Mouse (Mus musculus) Muller cell, postnatal 12 days (primary cell): ENCODE data around the gene Alox5.

Experiments used
- DNase-seq: peaks from one replicate; pipeline ENCODE4 v3.0.0-alpha.2; 2015; ENCODE audit errors: inconsistent ontology term

Gene Alox5

DNA sequence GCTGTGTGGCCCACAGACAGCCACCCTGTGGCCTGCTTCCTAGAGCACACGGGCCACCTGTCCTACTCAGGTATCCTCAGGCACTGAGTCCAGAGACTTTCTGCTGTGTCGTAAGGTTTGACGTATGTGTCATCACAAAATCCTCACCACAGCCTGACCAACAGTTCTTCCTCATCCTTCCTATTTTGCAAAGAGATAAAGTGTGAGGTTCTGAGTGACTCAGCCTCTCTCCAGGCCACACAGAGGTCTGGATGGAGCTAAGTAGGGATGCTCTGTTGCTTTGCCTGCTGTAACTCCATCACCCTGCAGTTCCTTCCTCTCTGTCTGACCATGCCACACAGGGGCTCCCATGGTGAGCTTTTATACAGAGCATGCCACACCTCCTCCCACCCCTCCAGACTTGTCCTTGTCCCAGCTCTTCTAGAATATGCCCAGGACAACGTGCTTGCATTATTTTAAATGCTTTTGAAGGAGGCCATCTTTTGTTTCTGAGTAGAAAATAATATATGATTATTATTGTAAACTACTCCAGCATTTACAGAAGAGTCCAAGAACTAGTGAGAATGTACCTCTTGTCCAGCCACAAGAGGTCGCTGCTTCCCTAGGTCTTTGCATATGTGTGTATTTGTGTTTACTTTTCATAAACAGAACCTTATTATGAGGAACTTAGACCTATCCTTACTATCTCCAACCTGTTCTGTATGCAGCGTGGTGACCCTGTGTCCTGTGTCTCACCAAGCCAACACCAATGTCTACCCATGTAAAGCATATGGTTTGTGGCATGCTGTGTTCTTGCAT is 43.3 kb downstream of the Alox5 start:
- DNase-seq, result no peak

DNA sequence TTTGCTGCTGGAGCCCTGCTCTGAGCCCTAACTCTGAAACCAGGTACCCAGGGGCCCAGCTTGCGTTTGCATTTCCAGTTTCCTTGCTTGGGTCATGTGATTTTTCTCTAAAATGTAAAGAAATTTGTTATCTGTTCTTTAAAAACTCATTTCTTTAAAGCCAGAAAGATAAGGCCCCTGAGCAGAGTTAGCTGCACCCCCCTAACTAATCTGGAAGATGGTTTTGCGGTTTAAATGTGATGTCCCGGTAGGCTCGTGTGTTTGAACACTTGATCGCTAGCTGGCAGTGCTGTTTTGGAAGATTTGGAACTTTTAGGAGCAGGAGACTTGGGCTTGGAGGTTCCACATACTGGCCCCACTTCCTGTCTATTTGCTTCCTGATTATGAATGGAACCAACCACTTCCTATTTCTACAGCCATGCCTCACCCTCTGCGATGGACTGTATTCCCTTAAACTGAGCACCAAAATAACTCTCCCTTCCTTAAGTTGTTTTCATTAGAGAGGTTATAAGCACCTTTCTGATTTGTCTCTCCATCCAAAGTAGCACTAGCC is 44.9 kb downstream of the Alox5 start:
- DNase-seq, result no peak

DNA sequence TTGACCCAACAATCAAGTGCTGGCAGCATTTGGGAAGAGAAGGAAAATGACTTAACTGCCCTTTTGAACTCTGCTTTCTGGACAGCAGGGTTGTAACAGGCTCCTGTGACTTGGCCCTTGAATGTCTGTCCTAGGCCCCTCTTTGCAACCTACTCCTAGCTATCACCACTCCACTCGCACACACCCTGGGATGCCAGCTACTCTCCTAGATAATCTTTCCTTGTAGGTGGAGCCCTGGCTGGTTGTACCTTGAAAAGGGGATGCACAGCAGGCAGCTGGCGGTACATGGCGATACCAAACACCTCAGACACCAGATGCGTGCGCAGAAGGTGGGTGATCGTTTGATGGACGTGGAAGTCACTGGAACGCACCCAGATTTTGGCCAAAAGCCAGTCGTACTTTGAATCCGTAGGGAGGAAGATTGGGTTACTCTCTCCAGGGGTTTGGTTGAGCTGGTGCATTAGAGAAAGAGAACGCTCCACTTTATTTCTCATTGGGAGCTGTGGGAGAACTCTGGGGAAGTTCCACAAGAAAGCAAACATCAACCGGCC is 45.8 kb downstream of the Alox5 start:
- no peak for DNase-seq

DNA sequence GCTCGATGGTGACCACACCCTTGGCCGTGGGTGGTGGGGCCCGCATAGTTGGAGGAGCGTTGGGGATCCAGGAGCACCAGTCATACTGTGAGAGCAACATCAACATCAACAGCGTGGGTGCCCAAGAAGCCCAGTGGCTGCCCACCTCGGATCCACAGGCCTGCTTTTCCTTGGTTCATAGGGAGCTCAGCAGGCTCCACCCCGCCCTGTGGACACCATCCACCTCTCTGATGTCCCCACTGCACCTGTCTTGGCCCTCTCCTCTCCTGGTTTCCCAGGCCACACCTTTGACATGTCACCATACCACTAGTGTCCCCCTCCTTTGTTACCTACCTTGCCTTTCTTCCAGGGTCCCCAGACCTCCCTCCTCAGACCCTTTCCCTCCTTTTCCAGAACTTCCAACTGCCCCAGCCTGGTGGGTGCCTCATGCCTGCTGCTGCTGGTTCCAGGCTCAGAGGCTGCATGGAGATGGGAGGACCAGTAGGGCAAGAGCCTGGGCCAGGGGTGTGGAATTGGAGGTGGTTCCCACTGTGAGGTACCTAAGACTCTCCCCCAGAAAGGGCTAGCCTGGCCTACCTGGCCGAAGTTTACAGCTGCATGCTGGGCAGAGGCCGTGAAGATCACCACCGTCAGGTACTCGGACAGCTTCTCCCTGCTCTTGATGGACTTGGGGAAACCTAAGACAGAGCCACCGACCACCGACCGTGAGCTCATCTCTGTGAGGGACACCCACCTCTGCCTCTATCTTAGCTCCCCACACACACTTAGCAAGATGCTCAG is 48.2 kb downstream of the Alox5 start:
- DNase-seq, result no peak

DNA sequence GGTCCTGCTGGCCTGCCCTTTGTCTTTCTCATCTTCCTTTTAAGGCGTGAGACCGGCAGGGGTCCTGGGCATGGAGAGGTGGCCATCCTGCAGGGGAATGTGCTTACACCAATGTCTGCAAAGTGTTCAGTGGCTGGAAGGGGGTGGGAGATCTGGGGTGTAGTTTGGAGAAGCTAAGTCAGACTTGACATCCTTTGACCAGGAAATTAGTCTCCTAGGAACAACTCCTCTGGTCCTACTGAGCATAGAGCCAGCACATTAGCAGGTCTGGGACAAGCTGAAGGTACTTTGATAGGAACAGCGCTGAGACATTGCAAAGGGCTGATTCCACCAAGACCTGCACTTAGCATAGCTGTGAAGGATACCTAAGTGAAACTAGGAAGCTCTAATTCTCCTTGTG is 49.3 kb downstream of the Alox5 start:
- no peak for DNase-seq

DNA sequence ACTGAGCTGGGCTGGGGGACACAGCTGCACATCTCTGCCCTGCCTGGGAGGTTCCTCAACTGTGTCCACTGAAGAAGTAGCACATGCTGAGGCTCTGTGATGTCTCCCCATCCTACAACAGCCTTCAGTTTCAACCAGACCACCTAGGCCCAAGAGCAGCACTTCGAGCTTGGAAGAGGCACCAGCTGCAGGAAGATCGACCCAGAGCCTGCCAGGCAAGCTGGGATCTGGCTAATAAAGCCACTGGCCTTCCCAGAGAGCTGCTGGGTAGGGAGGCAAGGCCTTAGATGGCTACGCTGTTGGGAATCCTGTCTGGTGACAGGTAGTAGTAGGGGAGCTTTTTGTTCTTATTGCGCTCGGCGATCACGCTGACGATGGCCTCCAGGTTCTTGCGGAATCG is 50.5 kb downstream of the Alox5 start:
- no peak for DNase-seq

DNA sequence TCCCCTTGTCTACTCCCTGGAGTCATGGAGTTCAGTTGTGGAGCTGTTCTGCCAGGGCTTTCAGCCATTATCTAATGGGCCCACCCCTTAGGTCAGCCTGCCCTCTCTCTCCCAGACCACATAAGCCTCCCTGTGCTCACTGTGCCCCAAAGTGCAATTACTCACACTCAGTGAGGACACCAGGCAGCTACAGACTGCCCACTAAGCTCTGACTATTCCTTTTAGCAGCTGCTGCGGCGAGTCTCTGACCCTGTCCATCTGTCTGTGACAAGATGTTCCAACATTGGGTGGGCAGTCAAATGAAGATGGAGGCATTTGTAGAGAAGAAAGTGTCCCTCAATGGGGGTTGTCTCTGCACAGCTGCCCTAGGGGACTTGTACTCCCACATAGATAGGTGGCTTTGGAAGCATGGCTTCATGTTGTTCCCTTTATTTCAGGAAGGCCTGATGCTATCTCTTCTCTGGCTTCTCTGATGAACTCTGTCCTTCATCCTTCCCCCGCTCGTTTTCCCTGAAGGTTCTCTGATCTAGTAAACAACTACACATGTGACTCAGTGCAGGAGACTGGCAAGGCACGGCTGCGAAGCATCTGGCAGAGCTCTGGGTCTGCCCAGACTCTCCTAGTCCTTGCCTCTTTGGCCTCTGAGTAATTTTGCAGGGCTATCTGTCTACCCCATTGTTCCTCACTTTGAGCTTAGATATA is 52.9 kb downstream of the Alox5 start:
- DNase-seq, result no peak

DNA sequence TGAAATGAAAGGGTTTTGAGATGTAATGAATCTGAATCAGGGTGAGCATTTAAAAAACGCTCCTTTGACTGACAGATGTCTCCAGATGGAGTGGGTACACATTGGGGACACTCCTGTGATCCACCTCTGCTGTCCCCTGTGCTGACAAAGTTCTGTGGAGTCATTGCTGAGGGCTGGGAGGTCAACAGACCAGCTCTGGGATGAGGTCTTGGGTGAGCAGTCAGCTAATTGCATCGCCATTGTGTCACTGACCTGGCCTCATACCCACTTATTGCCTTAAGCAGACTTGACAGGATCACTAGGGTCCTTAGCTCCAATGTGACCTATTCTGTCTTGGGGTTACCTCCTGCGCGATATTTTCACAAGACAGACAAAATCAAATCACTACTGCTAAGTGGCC is 53.8 kb downstream of the Alox5 start:
- no peak for DNase-seq

DNA sequence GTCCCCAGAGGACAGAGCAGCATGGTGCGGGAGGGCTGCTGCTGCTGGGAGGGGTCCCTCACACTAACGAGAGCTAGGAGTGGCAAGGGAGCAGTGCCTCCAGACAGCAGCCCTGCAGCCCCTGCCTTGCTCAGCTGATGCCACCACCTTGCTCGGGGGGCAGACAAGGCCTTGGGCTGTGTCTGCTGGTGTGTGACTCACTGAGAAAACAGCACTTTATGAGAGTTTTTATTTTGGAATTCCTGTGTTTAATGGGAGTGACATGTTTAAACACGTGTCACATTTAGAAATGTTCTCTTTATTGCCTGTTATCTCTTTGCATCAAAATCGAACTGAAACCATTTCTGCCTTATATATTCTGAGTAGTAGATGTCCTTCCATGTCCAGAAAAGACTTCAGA is 54.3 kb downstream of the Alox5 start:
- DNase-seq, result no peak

DNA sequence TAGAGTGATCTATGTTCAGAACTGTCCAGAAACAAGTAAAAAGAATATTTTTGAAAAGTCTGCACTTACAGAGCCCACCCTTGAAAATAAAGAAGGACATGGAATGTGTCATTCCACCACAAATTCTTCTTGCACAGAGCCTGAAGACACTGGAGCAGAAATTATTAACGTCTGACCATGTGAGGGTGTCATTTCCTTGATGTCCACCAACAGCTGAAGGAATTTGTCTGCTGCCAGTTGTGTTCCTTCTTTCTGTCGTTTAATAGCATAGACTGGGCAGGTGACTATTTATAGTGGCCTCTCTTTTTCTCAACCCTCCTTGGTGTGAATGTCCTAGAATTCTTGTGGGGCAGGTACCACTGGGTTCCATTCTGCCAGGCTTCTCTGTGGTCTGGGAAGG is 54.8 kb downstream of the Alox5 start:
- no peak for DNase-seq

DNA sequence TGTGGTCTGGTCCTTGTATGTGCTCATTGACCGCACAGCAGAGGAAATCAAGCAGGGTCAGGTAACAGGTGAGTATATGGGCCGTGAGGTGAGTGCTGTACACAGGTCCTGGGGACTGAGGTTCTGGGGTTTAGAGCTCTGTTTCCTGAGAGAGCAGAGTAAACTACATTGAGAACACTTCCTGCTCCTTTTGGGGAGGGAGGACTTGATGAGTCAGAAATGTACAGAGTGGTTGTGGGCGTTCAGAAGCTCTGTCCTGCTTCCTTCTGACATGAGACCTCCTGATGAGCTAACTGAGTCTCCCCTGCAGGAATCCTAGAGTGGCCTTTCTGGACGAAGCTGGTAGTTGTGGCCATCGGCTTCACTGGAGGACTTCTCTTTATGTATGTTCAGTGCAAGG is 55.3 kb downstream of the Alox5 start:
- DNase-seq, result no peak

DNA sequence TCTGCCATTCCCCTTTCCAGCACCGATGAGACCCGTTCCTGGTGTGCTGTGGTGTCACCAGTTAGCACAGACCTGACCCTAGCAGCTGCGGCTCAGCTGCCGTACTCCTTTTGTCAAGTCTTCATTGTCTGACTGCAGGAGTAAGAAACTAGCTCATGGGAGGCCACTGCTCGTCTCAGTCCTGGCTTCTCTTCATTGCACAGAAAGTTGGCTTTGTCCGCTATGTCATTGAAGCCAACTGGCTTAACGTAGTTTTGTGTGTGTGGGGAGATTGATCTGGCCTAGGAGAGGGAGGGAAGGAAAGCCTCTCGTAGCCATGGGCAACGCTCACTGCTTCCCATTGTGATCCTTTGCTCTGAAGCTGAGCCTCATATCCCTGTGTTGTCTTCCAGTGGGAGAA is 55.7 kb downstream of the Alox5 start:
- DNase-seq, result no peak

DNA sequence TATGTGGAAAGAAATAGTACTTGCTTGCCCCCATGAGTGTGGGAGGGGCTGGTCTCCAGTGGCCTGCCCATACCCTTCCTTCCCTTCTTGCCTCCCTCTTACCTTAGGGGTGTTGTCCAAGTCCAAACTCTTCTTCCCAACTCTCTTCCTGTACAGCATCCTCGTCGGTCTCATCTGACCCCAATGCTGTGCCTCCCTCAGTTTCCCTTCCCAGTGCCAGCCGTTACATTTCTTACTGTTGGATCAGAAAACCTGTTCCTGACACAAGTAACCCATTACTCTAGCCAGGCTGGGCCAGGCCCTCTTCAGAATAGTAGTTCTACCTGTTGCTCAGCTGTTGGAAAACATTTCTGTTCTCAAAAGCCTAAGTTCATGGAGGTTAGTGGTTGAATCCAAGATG is 58.6 kb downstream of the Alox5 start:
- DNase-seq, result no peak

DNA sequence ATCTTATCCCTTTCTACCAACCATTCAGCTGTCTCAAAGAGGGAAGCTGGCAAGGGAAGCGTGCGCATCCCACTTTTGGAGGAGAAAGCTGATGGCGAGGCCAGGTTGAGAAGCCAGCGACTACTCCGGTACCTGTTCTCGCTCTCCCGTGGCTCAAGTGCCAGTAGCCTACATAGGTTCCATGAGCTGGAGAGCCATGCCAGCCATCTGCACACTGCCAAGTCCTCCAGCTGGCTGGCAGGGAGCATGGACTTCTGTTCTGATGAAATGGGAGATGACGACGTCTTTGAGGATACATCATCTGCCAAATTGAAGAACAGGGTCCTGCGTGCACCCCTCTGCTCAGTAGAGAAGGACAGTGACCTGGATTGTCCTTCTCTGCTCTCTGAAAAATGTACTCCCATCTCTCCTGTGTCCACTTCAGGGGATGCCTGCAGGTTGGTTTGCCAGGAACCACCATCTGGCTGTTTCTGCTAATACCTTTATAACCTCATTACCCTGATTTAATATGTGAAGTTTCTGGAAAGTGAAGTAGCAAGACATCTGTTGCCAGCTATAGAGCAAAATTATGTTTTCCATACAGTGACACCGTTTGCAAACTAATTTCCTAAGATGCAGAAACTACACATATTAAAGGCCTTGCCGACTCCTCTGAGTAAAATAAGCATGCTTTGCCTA is 59.1 kb downstream of the Alox5 start:
- no peak for DNase-seq

DNA sequence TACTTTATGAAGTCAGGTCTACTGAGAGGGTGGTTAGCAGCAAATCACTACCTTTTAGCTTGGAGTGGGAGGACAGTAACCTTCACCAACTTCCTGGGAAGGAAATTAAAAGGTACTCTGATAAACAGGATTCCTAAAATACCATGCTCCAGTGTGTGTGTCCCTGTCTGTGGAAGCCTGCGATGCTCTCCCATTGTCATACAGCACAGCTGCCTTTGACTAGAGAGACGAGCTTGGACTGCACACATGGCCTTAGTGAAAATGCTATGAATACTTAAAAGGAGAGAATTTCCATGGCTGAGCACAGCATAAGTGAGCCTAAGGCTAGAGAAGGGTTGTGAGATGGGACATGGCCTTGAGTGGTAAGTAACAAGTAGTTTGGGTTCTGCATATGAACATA is 62.8 kb downstream of the Alox5 start:
- DNase-seq, result no peak

DNA sequence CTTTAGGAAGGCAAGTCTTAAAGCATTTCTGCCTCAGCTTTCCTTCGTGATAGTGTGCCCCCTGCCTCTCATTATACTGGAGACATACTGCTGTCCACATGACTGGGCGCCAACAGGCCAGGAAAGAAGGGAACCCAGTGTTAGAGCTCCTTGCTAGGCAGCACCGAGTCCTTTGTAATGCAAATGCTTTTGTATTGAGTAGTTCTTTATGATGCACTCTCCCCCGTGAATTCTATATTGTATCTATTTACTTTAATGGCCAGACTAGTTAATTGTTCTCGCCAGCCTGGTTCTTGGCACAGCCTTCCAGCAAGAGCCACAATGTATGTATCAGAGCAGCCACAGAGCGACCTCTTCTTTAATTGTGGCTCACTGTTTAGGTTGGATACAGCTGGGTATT is 63.4 kb downstream of the Alox5 start:
- no peak for DNase-seq

DNA sequence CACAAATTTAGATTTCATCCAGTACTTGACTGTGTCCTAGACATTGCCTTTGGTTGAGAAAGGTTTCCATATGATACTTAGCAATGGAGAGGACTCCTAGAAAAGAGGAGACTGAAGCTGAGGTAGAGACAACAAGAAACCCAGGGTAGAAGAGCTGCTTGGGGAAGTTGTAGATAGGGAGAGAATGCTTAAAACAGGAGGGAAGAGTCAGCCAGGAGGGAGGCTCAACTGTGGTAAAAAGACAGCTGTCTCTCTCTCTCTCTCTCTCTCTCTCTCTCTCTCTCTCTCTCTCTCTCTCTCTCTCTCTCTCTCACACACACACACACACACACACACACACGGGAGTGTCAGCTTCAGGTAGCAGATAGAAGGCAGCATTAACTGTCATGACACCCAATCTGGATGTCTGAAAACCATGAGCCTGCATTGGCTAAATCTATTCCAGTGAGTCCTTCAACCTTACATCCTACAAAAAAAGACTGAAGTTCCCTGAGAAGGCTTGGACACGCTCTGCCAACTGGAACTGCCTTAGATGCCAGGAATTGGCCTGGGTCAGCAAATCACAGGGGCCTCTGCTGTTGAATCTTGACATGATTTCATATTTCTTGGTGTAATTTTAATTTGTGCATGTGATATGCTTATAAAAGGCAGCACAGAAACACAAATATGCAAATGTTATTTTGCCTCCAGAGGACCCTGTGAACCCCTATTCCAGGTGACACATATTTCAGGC is 65.9 kb downstream of the Alox5 start:
- DNase-seq, result no peak

DNA sequence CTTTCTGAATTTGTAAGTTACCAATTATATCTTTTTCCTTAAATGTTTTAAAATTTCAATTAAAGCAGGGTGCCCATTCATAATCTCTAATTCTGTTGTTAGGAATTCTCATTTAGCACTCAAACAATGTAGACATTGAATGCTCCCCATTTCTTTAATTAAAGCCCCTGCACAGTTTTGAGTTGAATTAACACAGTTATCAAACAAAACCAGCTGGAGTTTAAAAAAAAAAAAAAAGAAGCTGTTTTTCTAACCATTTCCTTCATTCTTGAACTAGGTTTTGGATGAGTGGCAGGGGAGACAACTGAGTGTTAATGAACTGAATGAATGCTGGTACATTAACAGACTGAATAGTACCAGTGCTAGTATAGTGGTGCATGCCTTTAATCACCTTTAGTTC is 71.5 kb downstream of the Alox5 start:
- DNase-seq, result no peak

DNA sequence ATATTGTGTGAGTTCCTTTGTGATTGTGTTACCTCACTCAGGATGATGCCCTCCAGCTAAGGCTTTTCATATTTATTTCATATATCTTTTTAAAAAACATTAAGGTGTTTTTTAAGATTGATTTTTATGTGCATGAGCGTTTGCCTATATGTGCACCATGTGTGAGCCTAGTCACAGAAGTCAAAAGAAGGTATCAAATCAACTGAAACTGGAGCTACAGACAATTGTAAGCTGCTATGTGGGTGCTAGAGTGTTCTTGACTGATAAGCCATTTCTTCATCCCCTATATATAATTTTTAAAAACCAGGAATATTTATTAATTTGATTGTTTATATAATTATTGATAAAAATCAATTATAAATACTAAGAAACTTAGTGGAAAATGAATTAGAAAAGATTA is 72.9 kb downstream of the Alox5 start:
- no peak for DNase-seq

DNA sequence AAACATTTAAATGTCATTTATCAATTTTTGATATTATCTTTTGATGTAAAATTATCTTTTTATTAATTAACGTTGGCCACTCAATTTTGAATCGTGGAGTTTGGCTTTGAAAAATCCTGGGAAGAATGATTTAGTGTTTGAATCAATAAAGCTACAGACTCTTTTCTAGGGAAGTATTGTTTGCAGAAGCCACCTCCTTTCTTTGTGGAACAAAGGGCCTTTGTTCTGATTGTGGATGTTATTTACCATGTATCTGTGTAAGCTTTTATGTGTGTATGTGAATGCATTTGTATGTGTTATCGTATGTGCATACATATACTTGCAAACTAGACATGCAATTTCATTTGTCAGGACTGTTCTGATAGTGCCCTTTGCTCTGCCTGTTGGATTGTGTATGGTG is 74.5 kb downstream of the Alox5 start:
- no peak for DNase-seq

DNA sequence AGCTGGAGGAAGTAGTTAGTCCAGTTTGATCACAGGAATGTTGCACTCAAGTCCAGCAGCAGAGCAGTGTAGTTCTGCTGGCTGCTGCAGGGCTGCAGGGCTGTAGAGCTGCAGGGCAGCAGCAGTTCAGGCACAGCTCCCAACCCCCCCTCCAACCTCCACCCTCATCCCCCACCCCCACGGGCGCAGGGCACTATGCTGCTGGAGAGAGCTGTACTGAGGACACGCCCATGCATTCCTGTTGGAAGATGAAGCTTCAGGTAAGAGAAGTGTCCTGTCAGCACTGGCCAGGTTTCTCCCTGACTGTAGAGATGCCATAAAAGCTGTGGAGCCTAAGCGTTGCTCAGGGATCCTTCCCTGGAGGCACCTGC is 74.9 kb downstream of the Alox5 start:
- DNase-seq, result no peak
